Mouse (Mus musculus) liver (tissue): ENCODE results near the gene Rbm45.

Source experiments
- DNase-seq: peaks from one replicate; pipeline ENCODE4 v3.0.0-alpha.2; 2020; ENCODE audit warnings: mixed read lengths

The Rbm45 gene

GRCm38 (mm10) chr2:76369821-76370655, at the start of gene Rbm45:
Rbm45 (plus strand) TSS chr2:76369984.
- peak; percentile 90 for DNase-seq

- DNase-seq, result no peak
These were observed 49.4 kb upstream of the Rbm45 start for GRCm38 (mm10) chr2:76320336-76320735.

GRCm38 (mm10) chr2:76323185-76323875, 46.5 kb upstream of the Rbm45 start:
- DNase-seq, result no peak

GRCm38 (mm10) chr2:76324463-76324862, 45.3 kb upstream of the Rbm45 start:
- DNase-seq, result no peak

GRCm38 (mm10) chr2:76326161-76326560, 43.6 kb upstream of the Rbm45 start:
- no peak for DNase-seq

GRCm38 (mm10) chr2:76330081-76330480, 39.7 kb upstream of the Rbm45 start:
- DNase-seq, result no peak

GRCm38 (mm10) chr2:76332161-76332805, 37.5 kb upstream of the Rbm45 start:
- DNase-seq, result no peak

GRCm38 (mm10) chr2:76334596-76334995, 35.2 kb upstream of the Rbm45 start:
- DNase-seq, result no peak

GRCm38 (mm10) chr2:76338215-76339156, 31.3 kb upstream of the Rbm45 start, which contains the start of gene Pde11a:
Pde11a (minus strand) TSS chr2:76338774.
- DNase-seq, result peak; percentile 50

- DNase-seq, result no peak
These were observed 27.6 kb upstream of the Rbm45 start for GRCm38 (mm10) chr2:76342146-76342545.

- DNase-seq, result no peak
These were observed 21.9 kb upstream of the Rbm45 start for GRCm38 (mm10) chr2:76347839-76348238.

GRCm38 (mm10) chr2:76360226-76360625, 9.6 kb upstream of the Rbm45 start, which contains the start of gene Cyct:
Cyct (minus strand) TSS chr2:76360450.
- no peak for DNase-seq

GRCm38 (mm10) chr2:76362111-76362510, 7.7 kb upstream of the Rbm45 start:
- peak; percentile 15 for DNase-seq

GRCm38 (mm10) chr2:76365811-76366210, 4.0 kb upstream of the Rbm45 start:
- no peak for DNase-seq

GRCm38 (mm10) chr2:76367188-76367922, 2.4 kb upstream of the Rbm45 start:
- peak; percentile 82 for DNase-seq

- peak; percentile 11 for DNase-seq
These were observed 723 bp upstream of the Rbm45 start for GRCm38 (mm10) chr2:76368861-76369660.

- no peak for DNase-seq
These were observed 805 bp downstream of the Rbm45 start for GRCm38 (mm10) chr2:76370656-76370922.

- DNase-seq, result peak; percentile 46
These were observed 2.5 kb downstream of the Rbm45 start for GRCm38 (mm10) chr2:76372244-76372643.

GRCm38 (mm10) chr2:76374544-76375206, 4.9 kb downstream of the Rbm45 start:
- DNase-seq, result no peak

GRCm38 (mm10) chr2:76378646-76379045, 8.9 kb downstream of the Rbm45 start:
- no peak for DNase-seq
